Mouse (Mus musculus) heart, adult 2 months (tissue): ENCODE measurements around the gene Asb4.

Experiments
- CTCF ChIP-seq: fragments of 200-600 bp; IDR thresholded peaks from 2 replicates; pipeline ENCODE4 v1.8.1; 2022; ENCODE audit warnings: antibody characterized with exemption, mild to moderate bottlenecking, moderate library complexity
- EP300 ChIP-seq: fragments of 200-500 bp; IDR thresholded peaks from 2 replicates; pipeline ENCODE4 v1.6.1; 2011; ENCODE audit warnings: low read depth, low read length, control low read depth; ENCODE audit not compliant: insufficient read depth
- POLR2A ChIP-seq: fragments of 200-500 bp; IDR thresholded peaks from 2 replicates; pipeline ENCODE4 v1.6.1; 2011; ENCODE audit warnings: mild to moderate bottlenecking, low read depth, low read length, control low read depth; ENCODE audit not compliant: insufficient read depth

- no peak for TF ChIP-seq POLR2A
- TF ChIP-seq CTCF, result no peak
- no peak for TF ChIP-seq EP300
Measured at GRCm38 (mm10) chr6:5360402-5360801, 22.8 kb upstream of the Asb4 start.
